Mouse (Mus musculus) c-Kit-negative CD71-positive TER-119-positive erythroid progenitor cells, embryonic 14.5 days (primary cell): Measurements from ENCODE around the gene Dennd4b.
A peak's percentile ranks its signal among the peaks of the same experiment; 100 is the strongest.
"Not testable (repeated sequence)": the region's sequence is repeated elsewhere in the genome, so short reads cannot be mapped to it uniquely, and the experiment has no call there.

Experiments
- DNase-seq: peaks from one replicate; pipeline ENCODE4 v3.0.0-alpha.2; 2013; ENCODE audit warnings: low read depth, low spot score

The Dennd4b gene

GRCm38 (mm10) chr3:90253174-90253573 is 11.8 kb upstream of the Dennd4b start:
- not testable (repeated sequence) for DNase-seq

- DNase-seq: peak; percentile 85
These were observed 11.1 kb upstream of the Dennd4b start, which contains the start of gene Crtc2 for GRCm38 (mm10) chr3:90253653-90254418. TSS of gene Crtc2 (plus strand) at chr3:90254163.

GRCm38 (mm10) chr3:90254419-90255193 is 10.4 kb upstream of the Dennd4b start:
- no peak for DNase-seq

GRCm38 (mm10) chr3:90255194-90255565 is 9.8 kb upstream of the Dennd4b start:
- no peak for DNase-seq

GRCm38 (mm10) chr3:90255784-90256353 is 9.1 kb upstream of the Dennd4b start:
- DNase-seq: no peak

GRCm38 (mm10) chr3:90256731-90257530 is 8.1 kb upstream of the Dennd4b start:
- DNase-seq: no peak

- no peak for DNase-seq
These were observed 6.5 kb upstream of the Dennd4b start for GRCm38 (mm10) chr3:90258521-90258920.

- DNase-seq: no peak
These were observed 1.7 kb upstream of the Dennd4b start for GRCm38 (mm10) chr3:90263121-90263771.

GRCm38 (mm10) chr3:90264687-90265033 is 325 bp upstream of the Dennd4b start:
- DNase-seq: no peak

GRCm38 (mm10) chr3:90265932-90266741 is 1.2 kb downstream of the Dennd4b start:
- no peak for DNase-seq

- DNase-seq: no peak
These were observed 2.2 kb downstream of the Dennd4b start for GRCm38 (mm10) chr3:90266901-90267775.

- no peak for DNase-seq
These were observed 3.2 kb downstream of the Dennd4b start for GRCm38 (mm10) chr3:90268190-90268589.

- DNase-seq: no peak
These were observed 4.0 kb downstream of the Dennd4b start for GRCm38 (mm10) chr3:90268971-90269370.

GRCm38 (mm10) chr3:90270784-90271183 is 5.8 kb downstream of the Dennd4b start:
- DNase-seq: no peak

- DNase-seq: no peak
These were observed 7.2 kb downstream of the Dennd4b start for GRCm38 (mm10) chr3:90272170-90272569.

GRCm38 (mm10) chr3:90273855-90274254 is 8.9 kb downstream of the Dennd4b start:
- no peak for DNase-seq

- DNase-seq: no peak
These were observed 10.3 kb downstream of the Dennd4b start for GRCm38 (mm10) chr3:90275286-90275685.

- DNase-seq: no peak
These were observed 11.9 kb downstream of the Dennd4b start for GRCm38 (mm10) chr3:90276858-90277257.

- no peak for DNase-seq
These were observed 12.8 kb downstream of the Dennd4b start for GRCm38 (mm10) chr3:90277793-90278192.
